Mouse (Mus musculus): Measurements from ENCODE around the gene Tfec.

DNA sequence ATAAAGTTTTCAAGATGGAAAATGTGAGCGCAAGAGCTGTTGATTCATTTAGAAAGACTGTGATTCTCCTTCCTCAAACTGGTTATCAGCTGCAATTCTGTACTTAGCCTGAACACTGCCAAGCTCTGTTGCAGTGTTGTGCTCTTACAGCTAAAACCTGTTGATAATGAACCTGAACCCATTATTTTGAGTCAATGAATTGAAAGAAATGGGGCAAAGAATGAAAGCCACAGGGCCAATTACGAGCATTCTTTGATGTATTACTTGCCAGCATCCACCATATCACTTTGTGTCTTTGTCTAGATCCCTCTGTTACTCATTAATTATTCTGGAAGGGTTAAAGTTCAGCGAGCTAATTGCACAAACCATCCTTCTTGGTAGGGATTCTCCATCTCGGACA, 44.2 kb upstream of the Tfec start:
- TF ChIP-seq CTCF (IDR thresholded peaks at IDR 0.05; ENCODE audit: control insufficient read depth, insufficient read depth, insufficient replicate concordance, low read depth, low read length) (no peak), POLR2A (IDR thresholded peaks at IDR 0.05; ENCODE audit: control insufficient read depth, low read depth, low read length) (no peak)
